Mouse (Mus musculus): ENCODE measurements at regions not wholly inside any gene's neighbourhood (a gene's known extent, or its start where the extent isn't known, plus 50 kb on each side); places are given as distances from the start of the nearest gene placed in this dataset.

- 50% methylated on average over 4 of the region's 4 CpGs for WGBS (ENCODE audit: insufficient replicate concordance)
- DNase-seq = no peak
- H3K36me3 ChIP-seq = no peaks in the 10 kb centered on the region
- H3K4me2 ChIP-seq = no peak overlapping the region
- H3K27me3 ChIP-seq = no peaks in the 10 kb centered on the region
- ATAC-seq (ENCODE audit: low read depth) = no peak
- no peak overlapping the region for H3K27ac ChIP-seq
- H3K9me3 ChIP-seq (replicated peaks) = no peaks in the 10 kb centered on the region
- no peaks in the 10 kb centered on the region for H3K4me1 ChIP-seq (replicated peaks)
- H3K4me3 ChIP-seq (replicated peaks) = no peak overlapping the region
- no peak overlapping the region for H3K9ac ChIP-seq
These were observed 96.1 kb upstream of the Tcerg1l start for GRCm38 (mm10) chr7:138493661-138494060.

- Histone ChIP-seq H3K36me3 (no peaks in the 10 kb centered on the region), H3K9ac (no peak overlapping the region), H3K27ac (no peak overlapping the region), H3K27me3 (no peaks in the 10 kb centered on the region), H3K4me1 (replicated peaks) (no peaks in the 10 kb centered on the region), H3K9me3 (replicated peaks) (no peaks in the 10 kb centered on the region), H3K4me2 (no peak overlapping the region), H3K4me3 (replicated peaks) (no peak overlapping the region)
- ATAC-seq (ENCODE audit: low read depth) = no peak
- no peak for DNase-seq
- whole genome bisulfite sequencing (ENCODE audit: insufficient replicate concordance) = 77% methylated on average over 5 of the region's 5 CpGs
These were observed 94.7 kb upstream of the Tcerg1l start for GRCm38 (mm10) chr7:138492261-138492660.

GRCm38 (mm10) chr7:138489471-138489870, 91.9 kb upstream of the Tcerg1l start:
- Histone ChIP-seq H3K4me1 (replicated peaks) (no peaks in the 10 kb centered on the region), H3K4me3 (replicated peaks) (no peak overlapping the region), H3K4me2 (no peak overlapping the region), H3K9ac (no peak overlapping the region), H3K27ac (no peak overlapping the region), H3K36me3 (no peaks in the 10 kb centered on the region), H3K9me3 (replicated peaks) (no peaks in the 10 kb centered on the region), H3K27me3 (no peaks in the 10 kb centered on the region)
- ATAC-seq (ENCODE audit: low read depth) (no peak), DNase-seq (no peak)
- WGBS (ENCODE audit: insufficient replicate concordance) = 44% methylated on average over 2 of the region's 2 CpGs

- no peak overlapping the region for H3K4me3 ChIP-seq (replicated peaks)
- no peaks in the 10 kb centered on the region for H3K36me3 ChIP-seq
- ATAC-seq (ENCODE audit: low read depth) (no peak), DNase-seq (no peak)
- H3K9ac ChIP-seq = no peak overlapping the region
- WGBS (ENCODE audit: insufficient replicate concordance) = 55% methylated on average over 3 of the region's 3 CpGs
- no peaks in the 10 kb centered on the region for H3K4me1 ChIP-seq (replicated peaks)
- H3K9me3 ChIP-seq (replicated peaks) = no peaks in the 10 kb centered on the region
- H3K27ac ChIP-seq = no peak overlapping the region
- H3K27me3 ChIP-seq = no peaks in the 10 kb centered on the region
- H3K4me2 ChIP-seq = no peak overlapping the region
These were observed 90.7 kb upstream of the Tcerg1l start for GRCm38 (mm10) chr7:138488201-138488720.

GRCm38 (mm10) chr7:138472891-138473455, 75.4 kb upstream of the Tcerg1l start:
- Histone ChIP-seq H3K36me3 (no peaks in the 10 kb centered on the region), H3K4me1 (replicated peaks) (no peaks in the 10 kb centered on the region), H3K9me3 (replicated peaks) (no peaks in the 10 kb centered on the region; the same call in 1 of the 2 replicates), H3K27ac (no peak overlapping the region), H3K4me3 (replicated peaks) (no peak overlapping the region), H3K4me2 (no peak overlapping the region), H3K9ac (no peak overlapping the region), H3K27me3 (no peaks in the 10 kb centered on the region)
- ATAC-seq (ENCODE audit: low read depth) (no peak), DNase-seq (no peak)
- 59% methylated on average over 2 of the region's 2 CpGs for WGBS (ENCODE audit: insufficient replicate concordance)

- Histone ChIP-seq H3K4me2 (no peak overlapping the region), H3K9ac (no peak overlapping the region), H3K9me3 (replicated peaks) (no peaks in the 10 kb centered on the region; the same call in 1 of the 2 replicates), H3K27ac (no peak overlapping the region), H3K4me1 (replicated peaks) (no peaks in the 10 kb centered on the region), H3K27me3 (no peaks in the 10 kb centered on the region), H3K36me3 (no peaks in the 10 kb centered on the region), H3K4me3 (replicated peaks) (no peak overlapping the region)
- WGBS (ENCODE audit: insufficient replicate concordance) = 64% methylated on average over 5 of the region's 5 CpGs
- ATAC-seq (ENCODE audit: low read depth) (no peak), DNase-seq (no peak)
These were observed 74.8 kb upstream of the Tcerg1l start for GRCm38 (mm10) chr7:138472371-138472770.

GRCm38 (mm10) chr7:138469211-138469610, 71.7 kb upstream of the Tcerg1l start:
- Histone ChIP-seq H3K9ac (no peak overlapping the region), H3K4me3 (replicated peaks) (no peak overlapping the region), H3K27me3 (no peaks in the 10 kb centered on the region), H3K4me2 (no peak overlapping the region), H3K36me3 (no peaks in the 10 kb centered on the region), H3K9me3 (replicated peaks) (no peaks in the 10 kb centered on the region; the same call in 1 of the 2 replicates), H3K27ac (no peak overlapping the region), H3K4me1 (replicated peaks) (no peaks in the 10 kb centered on the region)
- DNase-seq (no peak), ATAC-seq (ENCODE audit: low read depth) (no peak)
- 60% methylated on average over 4 of the region's 4 CpGs for WGBS (ENCODE audit: insufficient replicate concordance)

GRCm38 (mm10) chr7:138468436-138468835, 70.9 kb upstream of the Tcerg1l start:
- no peak for ATAC-seq (ENCODE audit: low read depth)
- H3K4me2 ChIP-seq = no peak overlapping the region

GRCm38 (mm10) chr7:138467981-138468380, 70.5 kb upstream of the Tcerg1l start:
- WGBS (ENCODE audit: insufficient replicate concordance) = 47% methylated on average over 2 of the region's 2 CpGs
- ATAC-seq (ENCODE audit: low read depth) = no peak

More at GRCm38 (mm10) chr7:138468436-138468835, 70.9 kb upstream of the Tcerg1l start:
- Histone ChIP-seq H3K27ac (no peak overlapping the region), H3K27me3 (no peaks in the 10 kb centered on the region), H3K4me1 (replicated peaks) (no peaks in the 10 kb centered on the region), H3K9ac (no peak overlapping the region), H3K4me3 (replicated peaks) (no peak overlapping the region), H3K9me3 (replicated peaks) (no peaks in the 10 kb centered on the region; the same call in 1 of the 2 replicates), H3K36me3 (no peaks in the 10 kb centered on the region)
- WGBS (ENCODE audit: insufficient replicate concordance) = 66% methylated on average over 2 of the region's 2 CpGs
- no peak for DNase-seq

GRCm38 (mm10) chr7:138467386-138467785, 69.9 kb upstream of the Tcerg1l start:
- Histone ChIP-seq H3K4me1 (replicated peaks) (no peaks in the 10 kb centered on the region), H3K36me3 (no peaks in the 10 kb centered on the region), H3K4me3 (replicated peaks) (no peak overlapping the region), H3K9me3 (replicated peaks) (no peaks in the 10 kb centered on the region; the same call in 1 of the 2 replicates), H3K9ac (no peak overlapping the region), H3K27ac (no peak overlapping the region), H3K27me3 (no peaks in the 10 kb centered on the region), H3K4me2 (no peak overlapping the region)
- DNase-seq (no peak), ATAC-seq (ENCODE audit: low read depth) (no peak)
- 44% methylated on average over 1 of the region's 1 CpGs for WGBS (ENCODE audit: insufficient replicate concordance)

More at GRCm38 (mm10) chr7:138467981-138468380, 70.5 kb upstream of the Tcerg1l start:
- no peak overlapping the region for H3K27ac ChIP-seq
- no peaks in the 10 kb centered on the region; the same call in 1 of the 2 replicates for H3K9me3 ChIP-seq (replicated peaks)
- H3K4me2 ChIP-seq = no peak overlapping the region
- no peak overlapping the region for H3K4me3 ChIP-seq (replicated peaks)
- no peaks in the 10 kb centered on the region for H3K4me1 ChIP-seq (replicated peaks)
- H3K27me3 ChIP-seq = no peaks in the 10 kb centered on the region
- no peak overlapping the region for H3K9ac ChIP-seq
- no peaks in the 10 kb centered on the region for H3K36me3 ChIP-seq
- DNase-seq = no peak

GRCm38 (mm10) chr7:138457964-138458363, 60.4 kb upstream of the Tcerg1l start:
- H3K9ac ChIP-seq = no peak overlapping the region
- no peak overlapping the region for H3K4me3 ChIP-seq (replicated peaks)
- no peaks in the 10 kb centered on the region for H3K4me1 ChIP-seq (replicated peaks)
- no peak overlapping the region for H3K27ac ChIP-seq
- H3K4me2 ChIP-seq = no peak overlapping the region
- WGBS (ENCODE audit: insufficient replicate concordance) = 47% methylated on average over 7 of the region's 7 CpGs
- DNase-seq (no peak), ATAC-seq (ENCODE audit: low read depth) (no peak)
- no peaks in the 10 kb centered on the region for H3K27me3 ChIP-seq
- H3K9me3 ChIP-seq (replicated peaks) = no peaks in the 10 kb centered on the region
- H3K36me3 ChIP-seq = no peaks in the 10 kb centered on the region

- no peak overlapping the region for H3K4me3 ChIP-seq (replicated peaks)
- H3K4me1 ChIP-seq (replicated peaks) = no peaks in the 10 kb centered on the region
- H3K4me2 ChIP-seq = no peak overlapping the region
- no peaks in the 10 kb centered on the region for H3K36me3 ChIP-seq
- ATAC-seq (ENCODE audit: low read depth) = no peak
- no peak overlapping the region for H3K9ac ChIP-seq
- no peaks in the 10 kb centered on the region for H3K27me3 ChIP-seq
- DNase-seq = no peak
- 64% methylated on average over 3 of the region's 3 CpGs for WGBS (ENCODE audit: insufficient replicate concordance)
- no peak overlapping the region for H3K27ac ChIP-seq
- no peaks in the 10 kb centered on the region for H3K9me3 ChIP-seq (replicated peaks)
These were observed 57.8 kb upstream of the Tcerg1l start for GRCm38 (mm10) chr7:138455371-138455770.

Measured in liver, embryonic 13.5 days (tissue).